Mouse (Mus musculus) CD8-positive naive resting alpha-beta T cell, adult 2 months (primary cell): ENCODE results near the gene Akna.

ENCODE experiments used
- DNase-seq, 2 experiments: peaks; one replicate each; pipeline ENCODE4 v3.0.0; 2022; ENCODE audit warnings: low read depth in 2 of 2, low spot score in 2 of 2

Akna gene

DNA sequence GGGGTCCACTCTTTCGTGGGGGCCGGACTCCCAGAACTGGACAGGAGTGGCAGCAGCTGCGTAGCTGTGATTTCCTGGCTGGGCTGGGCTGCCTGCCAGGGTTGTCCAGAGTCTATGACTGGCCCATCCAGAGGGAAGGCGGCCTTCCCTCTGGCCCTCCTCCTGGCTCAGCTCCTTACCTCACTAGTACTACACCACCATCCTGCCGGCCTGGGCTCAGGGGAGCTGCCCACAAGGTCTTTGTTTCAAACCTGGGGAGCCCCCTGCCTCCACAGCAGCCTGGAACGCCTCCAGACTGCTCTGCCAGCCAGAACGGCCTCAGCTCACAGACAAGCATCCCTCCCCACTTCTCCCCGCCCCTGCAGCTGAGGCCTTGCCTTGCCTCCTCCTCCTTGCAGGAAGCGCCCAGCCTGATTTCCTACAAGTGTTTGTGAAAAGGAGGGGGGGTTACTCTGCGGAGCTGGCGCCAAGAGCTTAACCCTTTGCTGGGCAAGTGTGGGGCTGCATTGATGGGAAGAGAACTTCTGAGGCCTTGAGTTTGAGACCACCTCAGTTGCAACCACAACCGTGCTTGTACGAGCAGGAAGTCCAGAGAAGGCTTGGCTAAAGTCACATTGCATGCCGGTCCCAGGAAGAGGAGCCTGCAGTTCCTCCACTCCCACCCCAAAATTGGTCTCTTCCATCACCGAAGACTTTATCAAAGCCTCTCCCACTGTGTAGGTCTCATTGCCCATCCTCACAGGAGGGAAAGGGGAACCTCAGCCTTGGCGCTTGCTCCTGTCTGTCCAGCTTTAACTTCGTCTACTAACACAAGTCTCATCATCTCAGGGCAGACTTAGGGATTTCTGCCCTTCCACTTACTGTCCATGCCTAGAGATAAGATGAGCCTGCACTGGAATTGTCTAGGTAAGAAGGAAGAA lies at the start of gene Akna:
Akna (minus strand) TSS at position 315 of the 920 bp plus-strand sequence.
- DNase-seq = peak; percentile 60 to 64

- no peak for DNase-seq
Measured at GRCm38 (mm10) chr4:63452555-63452954, 49.4 kb upstream of the Akna start.

DNA sequence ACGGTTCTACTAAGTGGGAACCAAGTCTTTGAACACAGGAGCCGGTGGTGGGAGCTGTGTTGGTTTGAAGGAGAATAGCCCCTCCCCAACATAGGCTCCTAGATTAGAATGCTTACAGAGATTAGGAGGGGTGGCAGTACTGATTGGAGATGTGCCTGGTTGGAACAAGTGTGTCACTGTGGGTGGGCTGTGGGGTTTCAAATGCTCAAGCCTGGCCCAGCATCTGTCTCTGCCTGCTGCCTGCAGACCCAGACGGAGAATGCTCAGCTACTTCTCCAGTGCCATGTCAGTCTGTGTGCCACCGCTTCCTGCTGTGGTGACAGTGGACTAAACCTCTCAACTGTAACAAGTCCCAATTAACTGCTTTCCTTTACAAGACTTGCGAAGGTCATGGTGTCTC lies 47.4 kb upstream of the Akna start:
- DNase-seq = no peak

DNA sequence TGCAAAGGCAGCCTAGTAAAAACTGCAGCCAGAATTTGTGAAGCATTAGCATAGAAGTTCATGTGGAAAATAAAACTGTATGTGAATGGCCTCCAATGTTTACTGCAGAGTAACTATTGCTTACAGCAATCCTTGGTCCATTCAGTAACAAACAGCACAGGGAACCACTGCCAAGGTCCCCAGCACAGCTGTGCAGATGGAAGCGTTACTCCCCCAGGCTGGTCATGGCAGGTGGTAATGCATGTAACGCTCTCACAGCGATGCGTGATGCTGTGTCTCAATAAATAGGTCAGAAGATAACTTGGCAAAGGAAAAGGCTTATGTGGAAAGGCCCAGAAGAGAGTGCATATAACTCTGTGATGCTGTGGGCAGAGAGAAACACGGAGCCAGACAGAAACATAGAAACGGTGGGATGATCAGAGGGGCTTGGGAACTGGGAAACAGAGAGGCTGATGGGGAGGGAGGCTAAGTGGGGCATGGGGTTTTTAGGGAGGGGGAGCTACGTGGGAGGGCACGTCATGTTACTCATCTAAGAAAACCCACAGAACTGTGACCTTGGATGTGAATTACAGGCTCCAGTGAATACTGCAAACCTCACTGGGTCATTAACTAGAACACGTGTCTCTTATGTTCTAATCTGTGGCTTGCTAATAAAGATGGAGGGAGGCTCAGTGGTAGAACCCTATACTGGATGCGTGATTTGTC lies 41.4 kb upstream of the Akna start:
- no peak for DNase-seq

- DNase-seq = no peak
Measured at GRCm38 (mm10) chr4:63443101-63443500, 39.9 kb upstream of the Akna start.

DNA sequence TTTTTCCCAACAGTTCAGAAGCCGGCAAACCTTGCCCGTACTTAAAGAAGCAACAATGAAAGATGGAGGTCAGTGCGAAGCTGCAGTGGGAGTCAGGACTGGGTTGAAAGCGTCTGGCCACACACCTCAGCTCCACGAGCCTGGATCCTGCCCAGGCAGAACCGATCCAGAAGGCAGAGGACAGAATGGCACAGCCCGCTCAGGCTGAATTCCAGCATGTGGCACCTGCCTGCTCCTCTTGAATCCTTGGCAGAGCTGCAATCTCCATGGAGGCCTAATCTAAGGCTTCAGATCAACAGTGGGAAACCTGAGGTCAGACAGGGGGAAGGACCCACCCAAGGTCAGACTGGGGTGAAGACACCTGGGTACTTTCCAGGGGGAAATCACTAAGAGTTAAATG lies 38.5 kb upstream of the Akna start:
- no peak for DNase-seq

- DNase-seq = no peak
Measured at GRCm38 (mm10) chr4:63440262-63440661, 37.1 kb upstream of the Akna start.

DNA sequence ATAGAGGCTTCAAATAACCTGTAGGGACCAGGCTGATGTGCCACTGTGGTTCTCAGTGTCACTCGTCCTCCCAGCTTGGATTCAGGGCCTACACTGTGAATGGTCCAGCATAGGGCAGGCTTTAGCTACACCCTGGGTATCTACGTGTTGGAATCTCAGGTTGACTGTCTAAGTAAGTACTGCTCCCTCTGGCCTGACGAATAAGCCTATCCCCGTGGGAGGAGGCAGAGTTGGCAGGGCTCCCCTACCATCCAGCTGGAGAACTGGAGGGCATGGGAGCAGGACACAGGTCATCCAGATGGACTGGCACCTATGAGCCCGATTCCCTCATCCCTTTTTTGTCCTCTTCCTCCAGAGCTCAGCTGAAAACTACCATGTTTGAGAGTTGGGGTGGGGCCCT lies 34.8 kb upstream of the Akna start:
- DNase-seq = no peak

DNA sequence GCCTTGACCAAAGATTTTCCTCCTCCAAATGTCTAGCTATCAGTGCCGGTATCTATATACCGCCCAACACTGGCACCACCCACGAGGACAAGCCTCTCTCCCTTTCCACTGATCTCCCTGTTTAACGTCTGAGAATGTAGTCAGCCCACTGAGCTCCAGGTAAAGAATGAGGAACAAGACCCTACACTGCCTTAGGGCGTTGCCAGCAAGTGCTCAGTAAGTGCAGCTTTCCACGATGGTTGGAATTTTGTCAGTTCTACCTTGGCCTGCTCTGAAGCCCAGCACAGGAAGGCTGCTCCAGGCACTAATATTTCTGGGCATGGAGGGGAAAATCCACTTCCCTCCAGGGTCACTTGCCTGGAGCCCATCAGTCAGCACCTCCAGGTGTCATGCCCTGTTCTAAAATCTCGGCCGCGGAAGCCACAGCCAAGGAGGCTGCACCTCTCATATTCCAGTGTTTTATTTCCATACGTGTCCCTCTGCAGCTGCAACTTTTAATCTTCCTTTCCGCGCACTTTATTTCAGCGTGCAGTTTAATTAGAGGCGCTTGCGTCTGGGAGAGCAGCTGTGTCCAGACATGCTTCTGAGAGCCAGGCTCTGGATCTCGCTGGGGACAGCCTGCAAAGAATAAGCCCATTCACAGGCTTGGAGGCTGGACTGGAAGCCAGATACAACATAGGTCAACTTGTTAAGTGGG lies 34.1 kb upstream of the Akna start:
- DNase-seq = no peak

GRCm38 (mm10) chr4:63435402-63435801 lies 32.2 kb upstream of the Akna start:
- no peak for DNase-seq

GRCm38 (mm10) chr4:63431098-63431497 lies 27.9 kb upstream of the Akna start:
- no peak for DNase-seq

GRCm38 (mm10) chr4:63430357-63430756 lies 27.2 kb upstream of the Akna start:
- no peak for DNase-seq

- no peak for DNase-seq
Measured at GRCm38 (mm10) chr4:63426308-63426707, 23.2 kb upstream of the Akna start.

GRCm38 (mm10) chr4:63423811-63424210 lies 20.7 kb upstream of the Akna start:
- no peak for DNase-seq

- DNase-seq = no peak
Measured at GRCm38 (mm10) chr4:63423231-63423630, 20.1 kb upstream of the Akna start.

DNA sequence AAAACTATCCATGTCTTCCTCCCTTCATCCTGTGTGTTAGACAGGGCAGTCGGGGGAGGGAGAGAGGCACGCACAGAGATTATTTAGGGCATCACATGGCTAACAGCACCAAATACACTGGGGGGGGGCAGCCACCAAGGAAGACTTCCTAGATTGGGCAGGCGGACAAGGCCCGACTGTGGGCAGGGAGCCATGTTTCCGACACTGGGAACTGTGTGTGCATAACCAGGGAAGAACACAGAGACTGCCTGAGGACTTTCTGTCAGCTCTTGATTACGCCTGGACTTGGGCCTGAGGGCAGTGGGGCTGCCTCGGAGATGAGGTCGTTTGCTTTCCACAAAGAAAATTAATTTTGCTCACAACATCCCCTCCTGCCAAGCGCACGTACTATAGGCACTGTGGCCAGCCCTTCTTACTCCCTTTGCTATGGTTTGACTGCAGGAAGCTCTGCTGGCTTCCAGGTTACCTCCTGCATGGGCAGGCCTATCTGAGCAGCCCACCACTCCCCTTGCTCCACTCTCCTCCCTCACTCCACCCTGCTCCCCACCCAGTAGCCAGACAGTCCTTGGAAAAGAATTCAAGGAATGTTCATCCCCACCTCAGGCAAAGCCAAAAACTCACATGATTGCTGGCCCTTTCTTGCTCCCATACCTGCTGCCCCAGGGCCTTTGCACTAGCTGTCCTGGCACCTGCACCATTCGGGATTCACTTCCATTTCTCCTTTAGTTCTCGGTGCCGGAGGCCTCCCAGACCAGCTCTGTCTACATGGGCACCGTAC lies 17.2 kb upstream of the Akna start:
- DNase-seq = no peak

GRCm38 (mm10) chr4:63418270-63418669 lies 15.1 kb upstream of the Akna start:
- DNase-seq = no peak

DNA sequence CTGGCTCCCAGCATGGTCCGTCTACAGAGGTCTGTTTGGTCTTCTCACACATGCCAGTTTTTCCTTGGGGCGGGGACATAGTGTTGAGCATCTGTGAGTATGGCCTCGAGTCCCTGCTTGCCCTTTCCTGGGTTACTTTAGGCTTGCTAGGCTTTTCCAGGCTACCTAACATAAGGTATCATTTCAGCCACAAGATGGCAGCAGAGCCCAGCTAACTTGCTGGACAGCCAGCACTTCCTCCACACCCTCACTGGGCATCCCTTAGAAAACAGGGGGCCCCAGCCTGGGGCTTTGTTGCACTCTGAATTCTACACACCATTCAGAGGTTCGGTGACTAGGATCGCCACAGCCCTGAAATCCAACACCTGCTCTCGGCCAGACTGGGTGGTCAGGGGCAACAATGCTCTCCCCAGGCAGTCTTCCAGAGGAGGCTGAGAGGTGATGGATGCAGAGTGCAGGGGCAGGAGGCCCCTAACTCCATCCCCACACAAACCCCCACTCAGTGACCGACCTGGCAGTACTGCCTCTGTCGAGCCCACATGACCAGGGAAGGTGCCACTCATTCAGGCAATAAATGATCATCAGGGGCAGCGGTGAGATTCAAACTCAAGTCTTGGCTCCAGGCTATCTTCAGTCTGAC lies 14.3 kb upstream of the Akna start:
- peak; percentile 57 to 69 for DNase-seq

DNA sequence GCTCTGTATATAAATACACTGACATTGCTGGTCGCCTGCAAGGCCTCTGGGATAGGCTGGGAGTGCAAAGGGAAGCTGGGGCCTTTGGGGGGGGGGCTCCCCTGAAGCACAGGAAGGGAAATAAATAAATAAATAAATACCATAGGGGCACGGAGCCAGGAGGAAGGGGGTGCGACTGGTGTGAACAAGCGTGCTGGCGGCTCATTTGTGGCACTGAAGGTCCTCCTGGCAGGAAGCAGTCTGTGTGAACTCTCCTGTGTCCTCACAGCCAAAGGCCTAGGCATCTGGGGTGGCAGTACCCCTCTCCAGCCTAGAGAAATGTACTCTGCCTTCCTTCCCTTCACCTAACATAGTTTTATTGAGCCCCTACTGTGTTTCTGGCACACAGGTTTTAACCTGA lies 11.8 kb upstream of the Akna start:
- DNase-seq = no peak

DNA sequence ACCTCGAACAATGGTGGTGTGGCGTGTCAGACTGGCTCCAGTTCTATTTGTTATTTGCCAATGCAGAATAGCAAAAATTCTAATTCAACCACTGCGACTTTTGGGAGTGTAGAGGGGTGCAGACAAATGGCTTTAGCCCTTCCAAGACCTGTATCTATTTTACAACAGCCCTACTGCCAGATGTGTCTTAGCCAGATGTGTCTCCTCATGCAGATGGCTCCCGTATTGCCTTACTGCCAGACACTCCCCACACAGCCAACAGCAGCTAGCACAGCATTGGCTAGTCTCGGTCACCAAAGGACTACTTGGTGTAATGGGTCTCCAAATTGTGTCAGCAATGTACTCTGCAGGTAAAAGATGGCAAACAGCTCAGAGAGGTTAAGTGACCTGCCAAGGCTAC lies 8.1 kb upstream of the Akna start:
- DNase-seq = no peak

- DNase-seq = peak; percentile 84 to 90
Measured at GRCm38 (mm10) chr4:63410583-63410934, 7.4 kb upstream of the Akna start.
